Mouse (Mus musculus) kidney, adult 9 months (tissue): ENCODE data around the gene Cdc20b.

Experiments
- DNase-seq: peaks from one replicate; pipeline ENCODE4 v3.0.0; 2022

Gene Cdc20b

GRCm38 (mm10) chr13:113031351-113031750, 3.6 kb upstream of the Cdc20b start:
- DNase-seq: no peak

GRCm38 (mm10) chr13:113031792-113032571, 2.9 kb upstream of the Cdc20b start:
- DNase-seq: no peak

DNA sequence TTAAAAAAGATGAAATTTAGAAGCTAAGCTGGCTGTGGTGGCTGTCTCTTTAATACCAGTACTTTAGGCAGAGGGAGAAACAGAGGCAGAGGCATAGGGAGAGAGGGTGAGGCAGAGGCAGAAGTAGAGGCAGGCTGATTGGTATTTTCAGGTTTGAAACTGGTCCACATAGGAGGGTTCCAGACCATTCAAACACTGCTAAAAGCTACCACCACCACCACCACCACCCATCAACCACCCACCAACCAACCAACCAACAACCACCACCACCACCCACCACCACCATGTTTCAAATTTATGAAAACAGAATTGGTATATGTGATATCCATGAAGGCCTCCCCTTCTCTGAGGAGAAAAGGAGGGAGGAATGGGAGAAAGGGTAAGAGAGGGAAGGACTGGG, 2.1 kb upstream of the Cdc20b start:
- no peak for DNase-seq

DNA sequence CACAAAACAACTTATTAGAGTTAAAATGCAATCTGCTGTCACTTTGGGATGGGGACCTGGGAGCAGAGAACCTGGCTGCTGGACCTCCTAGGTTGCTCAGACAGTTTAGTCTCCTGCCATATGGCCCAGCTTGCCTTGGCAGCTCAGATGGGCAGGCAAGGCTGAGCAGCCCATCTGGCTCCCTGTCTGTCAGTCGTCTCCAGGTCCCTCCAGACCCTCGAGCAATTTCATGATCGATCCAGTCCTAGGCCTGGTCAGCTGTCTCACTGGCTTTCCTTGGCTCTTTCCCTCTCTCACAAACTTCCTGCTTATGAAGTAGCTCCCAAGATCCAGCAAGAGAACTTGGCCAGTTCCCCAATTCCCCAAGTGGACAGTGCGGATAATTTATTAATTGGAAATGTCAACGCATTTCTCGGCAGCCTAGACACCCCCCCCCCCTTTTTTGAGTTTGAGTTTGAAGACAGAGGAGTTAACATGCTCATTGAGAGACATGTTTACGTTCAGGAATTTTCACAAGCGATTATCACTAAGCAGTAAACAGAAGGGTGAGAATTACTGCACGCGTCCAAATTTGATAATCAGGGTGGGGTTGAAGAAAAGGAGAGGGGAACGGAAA, 532 bp upstream of the Cdc20b start:
- DNase-seq: no peak

DNA sequence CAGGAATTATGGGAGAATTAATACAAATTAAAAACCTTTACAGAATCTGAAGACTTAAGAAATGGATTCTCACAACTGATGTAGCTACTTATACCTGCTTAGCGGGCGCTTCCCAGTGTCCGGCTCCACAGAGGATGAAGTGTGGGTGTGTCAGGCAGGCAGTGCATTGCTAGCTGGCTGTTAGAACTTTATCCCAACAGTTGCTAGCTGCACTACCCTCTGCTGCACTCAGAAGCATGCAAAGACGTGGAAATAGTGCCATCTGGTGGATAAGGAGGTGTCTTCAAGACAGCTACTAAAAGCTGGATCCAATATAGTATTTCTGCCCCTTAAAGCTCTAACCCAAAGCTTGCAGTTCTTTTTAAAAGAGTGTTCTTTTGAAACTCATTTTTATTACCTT, 941 bp downstream of the Cdc20b start:
- peak; percentile 89 for DNase-seq

DNA sequence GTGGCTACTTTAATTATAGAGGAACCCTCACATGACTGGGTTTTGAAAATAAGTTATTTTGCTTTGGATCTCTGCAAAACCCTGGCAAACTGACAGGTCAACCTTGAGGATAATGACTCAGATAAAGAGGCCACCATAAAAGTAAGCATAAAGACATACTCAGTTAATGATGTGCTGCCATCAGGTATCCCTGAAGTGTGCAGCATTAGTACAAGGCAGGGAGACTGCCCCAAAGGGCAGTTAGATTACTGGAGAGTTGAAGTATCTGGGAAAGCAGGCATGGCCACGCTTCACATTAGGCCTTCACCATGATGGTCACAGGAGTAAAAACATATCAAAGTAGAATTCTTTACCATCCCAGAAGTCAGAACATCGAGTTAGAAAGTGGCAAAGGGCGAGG, 10.0 kb downstream of the Cdc20b start:
- no peak for DNase-seq

DNA sequence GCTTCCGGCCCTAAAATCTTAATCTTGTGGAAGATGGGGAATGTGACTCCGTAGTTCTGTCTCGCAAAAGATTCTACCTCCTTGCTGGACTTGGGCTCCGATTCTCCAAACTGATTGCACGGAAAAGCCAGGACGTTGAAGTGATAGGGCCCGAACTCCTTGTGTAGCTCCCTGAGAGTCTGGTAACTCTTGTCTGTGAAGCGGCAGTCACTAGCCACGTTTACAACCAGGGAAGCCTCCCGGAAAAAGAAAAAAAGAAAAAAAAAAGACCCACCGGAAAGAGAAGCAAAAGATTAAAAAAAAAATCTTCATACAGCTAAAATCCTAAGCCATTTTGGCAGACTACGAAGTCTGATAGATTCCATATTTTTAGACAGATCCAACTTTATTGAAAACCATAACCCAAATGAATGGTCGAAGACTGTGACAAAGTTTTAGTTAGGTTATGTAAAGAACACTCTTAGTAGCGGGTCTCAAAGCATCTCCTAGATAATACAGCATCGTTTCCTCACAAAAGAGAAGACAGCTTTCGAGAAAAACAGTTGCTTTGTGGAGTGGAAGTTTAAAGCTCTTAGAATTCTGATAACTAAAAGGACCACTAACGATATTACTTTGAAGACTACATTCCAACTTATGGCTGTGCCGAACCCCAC, 10.7 kb downstream of the Cdc20b start:
- DNase-seq: no peak

- peak; percentile 57 for DNase-seq
Measured at GRCm38 (mm10) chr13:113046211-113046883, 11.4 kb downstream of the Cdc20b start, which contains the start of gene Gpx8. TSS of gene Gpx8 (minus strand) at chr13:113046410.

GRCm38 (mm10) chr13:113047018-113047417, 12.1 kb downstream of the Cdc20b start:
- no peak for DNase-seq

- no peak for DNase-seq
Measured at GRCm38 (mm10) chr13:113047647-113048046, 12.7 kb downstream of the Cdc20b start.

DNA sequence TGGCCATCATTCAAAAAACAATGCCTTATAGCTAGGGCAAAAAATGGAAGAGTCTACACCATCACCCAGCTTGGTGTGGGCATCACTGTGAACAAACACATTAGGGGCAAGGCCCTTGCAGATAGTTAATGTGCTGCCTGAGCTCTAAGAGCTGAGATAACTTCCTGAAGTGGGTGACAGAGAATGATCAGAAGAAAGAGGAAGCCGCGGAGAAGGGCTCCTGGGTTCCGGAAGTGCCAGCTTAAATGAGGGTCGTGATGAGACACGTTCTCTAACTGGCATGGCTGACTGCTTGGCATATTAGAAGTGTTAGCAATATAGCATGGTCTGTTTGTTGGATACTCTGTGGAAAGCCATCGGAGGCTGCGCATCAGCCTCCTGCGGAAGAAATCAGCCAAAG, 19.3 kb downstream of the Cdc20b start:
- DNase-seq: no peak

GRCm38 (mm10) chr13:113055826-113056225, 20.9 kb downstream of the Cdc20b start:
- DNase-seq: no peak

- DNase-seq: no peak
Measured at GRCm38 (mm10) chr13:113061746-113062145, 26.8 kb downstream of the Cdc20b start.

GRCm38 (mm10) chr13:113064542-113064941, 29.6 kb downstream of the Cdc20b start:
- DNase-seq: no peak

DNA sequence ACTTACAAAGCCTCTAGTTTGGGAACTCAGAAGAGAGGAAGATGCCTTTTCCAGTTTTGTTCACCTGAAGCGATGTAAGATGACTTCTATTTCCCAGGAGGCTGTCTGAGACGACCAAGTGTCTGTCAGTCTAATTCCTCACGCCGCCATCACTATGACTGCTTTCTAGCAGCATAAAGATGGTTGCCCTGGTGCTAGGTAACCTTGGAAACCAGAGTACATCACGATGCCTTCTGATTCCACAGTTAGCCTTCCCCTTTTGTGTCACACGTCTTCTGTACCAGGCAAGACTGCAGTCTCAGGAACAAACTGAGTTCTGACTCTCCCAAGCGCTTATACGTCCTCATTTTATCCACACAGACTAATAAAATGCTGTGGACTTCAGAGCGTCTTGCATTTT, 44.1 kb downstream of the Cdc20b start:
- no peak for DNase-seq

DNA sequence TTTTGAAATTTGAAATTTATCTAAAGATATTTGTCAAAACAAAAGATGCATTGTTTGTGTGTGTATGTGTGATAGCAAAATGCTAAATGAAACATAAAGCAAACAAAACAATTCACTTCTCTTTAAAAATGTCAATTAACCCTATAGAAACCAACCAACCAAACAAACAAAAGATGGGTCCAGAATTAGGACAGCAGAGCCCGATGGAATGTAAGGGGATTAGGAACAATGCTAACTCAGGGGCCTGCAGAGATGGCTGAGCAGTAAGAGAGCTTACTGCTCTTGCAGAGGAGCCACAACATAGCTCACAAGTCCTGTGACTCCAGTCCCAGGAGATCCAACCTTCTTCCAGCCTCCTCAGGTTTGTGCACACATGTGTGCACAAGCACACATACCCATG, 47.2 kb downstream of the Cdc20b start:
- DNase-seq: no peak

DNA sequence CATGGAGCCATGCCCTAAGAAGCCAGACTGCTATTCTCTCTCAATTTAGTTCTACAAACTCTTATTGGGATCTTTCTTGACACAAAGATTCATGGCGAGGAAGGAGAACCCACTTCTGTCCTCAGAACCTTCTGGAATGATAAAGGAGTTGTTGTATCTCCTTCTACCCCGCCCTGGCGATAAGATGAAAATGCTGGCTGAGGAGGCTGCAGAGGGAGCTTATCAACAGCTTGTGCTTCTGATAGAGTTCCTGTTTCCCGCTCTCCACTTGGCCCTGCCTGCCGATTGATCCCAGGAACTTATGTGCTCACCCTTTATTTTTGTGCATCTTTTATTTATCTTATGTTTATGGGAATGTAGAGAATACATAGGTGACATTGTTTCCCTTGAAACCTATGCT, 49.8 kb downstream of the Cdc20b start:
- no peak for DNase-seq

DNA sequence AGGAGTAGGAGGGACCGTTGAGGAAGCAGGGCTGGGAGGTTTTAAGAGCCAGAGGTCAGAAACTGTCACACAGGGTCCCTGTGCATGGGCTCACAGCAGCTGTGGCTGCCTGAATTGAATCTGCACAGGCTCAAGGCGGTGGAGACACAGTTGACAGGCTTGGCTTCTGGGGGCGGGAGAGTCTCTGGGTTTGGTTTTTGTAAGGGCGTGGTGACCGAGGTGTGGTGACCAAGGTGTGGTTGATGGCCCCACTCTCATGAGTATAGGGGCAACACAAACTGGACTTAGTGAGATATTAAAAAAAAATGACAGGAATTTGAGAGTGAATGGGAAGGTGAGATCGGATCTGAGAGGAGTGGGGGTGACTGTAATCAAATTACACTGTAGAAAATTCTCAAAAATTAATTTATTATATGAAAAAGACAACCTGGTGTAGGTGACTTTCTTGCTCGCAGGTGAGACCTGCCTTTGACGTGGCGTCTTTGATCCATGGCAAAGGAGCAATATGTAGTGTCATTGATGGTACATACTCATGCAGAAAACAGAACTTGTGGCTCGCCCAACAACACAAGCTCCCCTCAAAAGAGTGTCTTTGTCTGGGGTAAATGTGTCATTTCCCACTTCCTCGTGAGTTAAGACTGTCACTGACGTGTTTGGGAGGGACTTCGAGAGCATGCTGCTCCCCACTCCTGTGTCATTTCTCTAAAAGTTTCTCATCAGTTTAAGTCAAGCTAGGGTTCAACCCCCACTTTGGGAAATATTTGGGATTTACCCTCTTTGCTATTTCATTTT, 52.5 kb downstream of the Cdc20b start:
- DNase-seq: no peak

DNA sequence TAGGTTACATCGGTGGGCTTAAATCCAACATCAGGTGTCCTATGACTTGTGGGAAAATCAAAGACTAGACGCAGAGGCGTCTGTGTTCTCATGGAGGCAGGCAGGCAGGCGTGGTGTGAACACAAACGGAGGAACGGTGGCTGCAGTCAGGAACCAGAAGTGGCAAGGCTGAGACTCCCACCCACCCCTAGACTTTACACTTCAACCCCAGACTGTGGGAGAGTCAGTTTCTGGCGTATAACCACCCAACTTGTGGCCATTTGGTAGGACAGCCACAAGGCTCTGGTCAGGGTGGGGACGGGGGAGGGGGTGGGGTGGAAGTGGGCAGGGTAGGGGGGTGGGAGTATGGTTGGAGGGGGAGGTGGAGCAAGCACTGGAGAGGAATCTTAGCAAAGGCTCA, 55.6 kb downstream of the Cdc20b start:
- no peak for DNase-seq

DNA sequence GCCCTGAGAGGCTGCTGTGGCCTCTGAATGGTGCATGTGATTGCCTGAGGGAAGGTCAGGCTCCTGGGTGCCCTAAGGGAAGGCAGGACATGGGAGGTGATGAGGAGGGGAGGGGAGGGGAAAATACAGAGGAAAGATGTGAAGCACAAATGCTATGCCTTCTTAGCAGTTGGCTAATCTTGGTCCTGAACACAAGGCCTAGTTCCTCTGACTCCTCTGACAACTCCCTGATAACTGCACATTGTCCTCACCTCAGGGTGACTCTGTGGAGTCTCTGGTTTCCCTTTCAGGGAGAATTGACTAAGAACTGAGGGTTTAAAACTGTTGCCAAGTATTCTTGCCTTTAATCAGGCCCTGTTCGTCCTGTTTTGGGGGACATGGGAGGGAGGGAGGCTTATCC, 59.7 kb downstream of the Cdc20b start:
- no peak for DNase-seq

DNA sequence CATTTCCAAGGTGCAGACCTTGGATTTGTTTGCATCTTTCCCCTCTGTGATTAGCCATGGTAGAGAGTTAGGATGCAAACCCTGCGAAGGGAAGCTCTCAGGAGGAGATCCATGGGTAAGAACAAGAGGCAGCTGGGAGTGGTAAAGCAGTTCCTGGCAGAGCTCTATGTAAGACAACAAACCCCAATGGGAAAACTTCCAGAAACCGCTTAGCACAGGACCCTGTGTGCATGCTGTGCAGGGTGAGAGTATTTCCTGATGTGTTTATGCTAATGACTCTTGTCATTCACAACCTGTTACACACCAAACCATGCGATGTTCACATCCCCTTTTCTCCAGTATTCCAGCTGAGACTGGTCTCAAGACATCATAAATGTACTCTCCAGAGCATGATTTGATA, 62.1 kb downstream of the Cdc20b start:
- no peak for DNase-seq

- DNase-seq: no peak
Measured at GRCm38 (mm10) chr13:113098406-113098805, 63.5 kb downstream of the Cdc20b start.

- no peak for DNase-seq
Measured at GRCm38 (mm10) chr13:113100879-113101278, 66.0 kb downstream of the Cdc20b start, which contains the start of gene Gzma. TSS of gene Gzma (minus strand) at chr13:113100981.
